Comparison of ENCODE assay signal across 23 mouse cellular contexts in genomic region chr16:50478695-50479094, GRCm38 (mm10). TPM values are rescaled to one million over a fixed set of nuclear protein-coding genes. Genes with fewer than 3 reads are reported as not detected.
A peak's percentile ranks its signal among the peaks of the same experiment; 100 is the strongest.
DNase-seq lines count a peak whose midpoint lies in the region; ATAC-seq and TF ChIP-seq lines count a peak whose summit lies in the region.
"Had no signal": no experiment of that assay in that cellular context is flagged by ENCODE, and none has a peak within 500 bp of the region (broad histone marks: within the 10 kb centered on the region; RNA-seq: fewer than 3 reads in every experiment).

No protein-coding gene starts in this region.

- TF ChIP-seq CTCF in C2C12 (IDR thresholded peaks at IDR 0.05; ENCODE audit: control insufficient read depth, insufficient read depth, insufficient read length) = no peak
- no peak for TF ChIP-seq CTCF in forebrain, postnatal 0 days (IDR thresholded peaks at IDR 0.05; ENCODE audit: low read depth)

- H3K79me2 ChIP-seq in C2C12 (ENCODE audit: control insufficient read depth, insufficient read depth) = no peaks in the 10 kb centered on the region
- no peaks in the 10 kb centered on the region for H3K79me2 ChIP-seq in myocyte (ENCODE audit: control insufficient read depth, insufficient read depth)

- H3K9ac ChIP-seq in forebrain, postnatal 0 days = no peak overlapping the region

- no peak overlapping the region for H3K27ac ChIP-seq in forebrain, postnatal 0 days (ENCODE audit: low read depth, low read length)

- no peaks in the 10 kb centered on the region for H3K27me3 ChIP-seq in C2C12 (ENCODE audit: control insufficient read depth, insufficient read depth, insufficient read length)
- H3K27me3 ChIP-seq in myocyte (ENCODE audit: control insufficient read depth, insufficient read depth, insufficient read length) = no peaks in the 10 kb centered on the region
- H3K27me3 ChIP-seq in forebrain, postnatal 0 days (ENCODE audit: insufficient read depth, low read length) = no peaks in the 10 kb centered on the region
- H3K27me3 ChIP-seq: CH12.LX had no signal

- no peak overlapping the region for H3ac ChIP-seq in C2C12 (ENCODE audit: control insufficient read depth, insufficient read length, low read depth)
- H3ac ChIP-seq in myocyte (ENCODE audit: control insufficient read depth, insufficient read length) = no peak overlapping the region

- H3K4me3 ChIP-seq in C2C12 (ENCODE audit: insufficient read depth, poor library complexity, severe bottlenecking) = no peak overlapping the region
- H3K4me3 ChIP-seq in myocyte = no peak overlapping the region
- no peak overlapping the region for H3K4me3 ChIP-seq in forebrain, postnatal 0 days (ENCODE audit: low read depth, low read length)

- ATAC-seq in forebrain, postnatal 0 days = no peak
- ATAC-seq: activated CD4-positive, CD25-positive, alpha-beta regulatory T cell, adult 4 months; CD4-positive, CD25-positive, alpha-beta regulatory T cell, adult 4 months; Patski had no signal

- no peak overlapping the region for H3K4me2 ChIP-seq in myocyte (ENCODE audit: low read depth)
- no peak overlapping the region for H3K4me2 ChIP-seq in forebrain, postnatal 0 days (ENCODE audit: low read depth)

- no peaks in the 10 kb centered on the region for H3K36me3 ChIP-seq in C2C12 (ENCODE audit: control insufficient read depth, insufficient read depth)
- no peaks in the 10 kb centered on the region for H3K36me3 ChIP-seq in myocyte (ENCODE audit: control insufficient read depth, insufficient read depth)
- H3K36me3 ChIP-seq in forebrain, postnatal 0 days (ENCODE audit: insufficient read depth) = no peaks in the 10 kb centered on the region
- H3K36me3 ChIP-seq: G1E had no signal

- intact Hi-C loops in gastrocnemius, postnatal 36 days (cut with DNase I) = no loop called here

- peak; percentile 41 for DNase-seq in 3T3-L1 (ENCODE audit: low read depth, low spot score)
- no peak for DNase-seq in gastrocnemius, postnatal 36 days
- DNase-seq in forebrain, postnatal 0 days = no peak
- no peak for DNase-seq in right cerebral cortex, postnatal 14 days
- DNase-seq: adrenal gland, adult 2 months; adrenal gland, adult 8-10 months; adrenal gland, postnatal 10 days; adrenal gland, postnatal 14 days; adrenal gland, postnatal 25 days; adrenal gland, postnatal 36 days; B cell, adult 2 months; cerebellum, adult 11 months; cerebellum, adult 11-12 months; cerebellum, adult 18-20 months; cerebellum, adult 2 months; cerebellum, adult 8-10 months had no signal

- WGBS in forebrain, postnatal 0 days = 95% methylated on average over 1 of the region's 1 CpGs

- H3K9me3 ChIP-seq in forebrain, postnatal 0 days (ENCODE audit: low read length) = no peaks in the 10 kb centered on the region
- H3K9me3 ChIP-seq: G1E had no signal

- no peak for TF ChIP-seq POLR2A in myocyte (IDR thresholded peaks at IDR 0.05; ENCODE audit: insufficient read length, low read depth)

- no peaks in the 10 kb centered on the region for H3K4me1 ChIP-seq in forebrain, postnatal 0 days (ENCODE audit: insufficient read depth)

- no peaks in the 10 kb centered on the region for H3K79me3 ChIP-seq in C2C12 (ENCODE audit: low read depth)

TF ChIP-seq in C2C12, 6 proteins besides CTCF, POLR2A, EP300 and RAD21:
- TF ChIP-seq USF1 (IDR thresholded peaks at IDR 0.05; ENCODE audit: low read depth) (no peak), MYOG (IDR thresholded peaks at IDR 0.05; ENCODE audit: control insufficient read depth, extremely low read depth, insufficient read length) (no peak), FOSL1 (IDR thresholded peaks at IDR 0.05; ENCODE audit: insufficient read depth, low read length, poor library complexity, severe bottlenecking) (no peak), MYOD1 (IDR thresholded peaks at IDR 0.05; ENCODE audit: control insufficient read depth, insufficient read length, low read depth) (no peak), CEBPB (IDR thresholded peaks at IDR 0.05; ENCODE audit: low read depth) (peak; percentile 90), MAX (IDR thresholded peaks at IDR 0.05) (peak; percentile 50)

TF ChIP-seq in myocyte, 11 proteins besides CTCF, POLR2A, EP300 and RAD21:
- TF ChIP-seq MYOG (IDR thresholded peaks at IDR 0.05; ENCODE audit: control insufficient read depth in 1 of 3, insufficient read depth in 1 of 3, insufficient read length in 2 of 3, low read depth in 2 of 3) (no peak), REST (IDR thresholded peaks at IDR 0.05; ENCODE audit: insufficient read depth, insufficient read length) (no peak), E2F4 (IDR thresholded peaks at IDR 0.05; ENCODE audit: insufficient read depth) (no peak), CEBPB (IDR thresholded peaks at IDR 0.05; ENCODE audit: insufficient read depth, poor library complexity, severe bottlenecking) (peak; percentile 50; the same call in 1 of the 2 replicates), POLR2AphosphoS2 (IDR thresholded peaks at IDR 0.05; ENCODE audit: insufficient read length, low read depth) (no peak), MYOD1 (IDR thresholded peaks at IDR 0.05; ENCODE audit: control insufficient read depth in 1 of 3, insufficient read length in 2 of 3, low read depth in 2 of 3) (no peak)
TF ChIP-seq in myocyte: peak in this region for 1.

RNA-seq across cellular contexts. Expression of gene Bbx, which starts 46.5 kb away (rescaled TPM):
- polyA plus RNA-seq in C2C12 (2012; fragmentation: generic; extraction: Trizol) (4.9 TPM), myocyte (2012; fragmentation: generic; extraction: Trizol) (4.6 TPM)
- total RNA-seq in gastrocnemius, postnatal 36 days (2021) = 1 to 10 TPM; 6.6 to 6.8 TPM
- total RNA-seq in forebrain, postnatal 0 days (2014; rRNA removed) = 8.3 and 11.9 TPM in 2 replicates
- 3.9 and 13.2 TPM in 2 replicates for polyA plus RNA-seq in forebrain, postnatal 0 days (2015; fragmentation: Nextera tagmentation; extraction: Ambion mirVana)
